Mouse (Mus musculus): ENCODE measurements around the gene Cops2.

Cops2 gene

DNA sequence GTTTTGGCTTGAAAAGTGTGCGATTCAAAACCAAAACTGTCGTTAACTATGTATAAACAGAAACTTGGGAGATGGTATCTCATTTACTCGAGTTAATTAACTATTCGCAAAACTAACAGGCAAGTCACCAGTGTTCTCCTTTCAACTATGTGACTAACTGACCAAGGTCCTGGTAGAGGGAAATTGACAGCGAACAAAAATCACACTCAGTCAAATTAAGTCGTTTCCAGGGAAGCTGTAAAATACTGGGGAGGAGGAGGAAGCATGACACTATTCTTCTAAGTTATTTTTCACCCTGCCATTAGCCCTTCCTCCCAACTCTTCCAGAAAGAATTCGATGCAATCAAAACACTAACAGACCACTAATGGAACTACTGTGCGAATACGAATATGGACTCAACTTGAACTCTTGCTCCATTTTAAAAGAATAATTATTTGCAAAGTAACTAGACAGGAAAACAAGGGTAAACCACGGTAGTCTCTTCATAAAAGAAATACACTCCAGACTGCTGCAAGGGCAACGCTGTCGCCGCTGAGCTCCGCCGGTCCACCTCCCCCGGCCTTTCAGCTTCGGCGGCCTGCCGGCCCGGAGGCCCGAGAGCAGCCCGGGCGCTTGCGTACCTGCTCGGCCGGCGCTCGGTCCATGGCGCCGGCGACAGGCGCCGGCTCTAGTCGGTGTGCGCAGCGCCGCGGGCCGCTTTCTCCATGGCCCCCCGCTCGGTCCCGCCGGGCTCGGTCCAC lies 76.8 kb downstream of the Cops2 start:
- DNase-seq (ENCODE audit: low read depth): no peak

DNA sequence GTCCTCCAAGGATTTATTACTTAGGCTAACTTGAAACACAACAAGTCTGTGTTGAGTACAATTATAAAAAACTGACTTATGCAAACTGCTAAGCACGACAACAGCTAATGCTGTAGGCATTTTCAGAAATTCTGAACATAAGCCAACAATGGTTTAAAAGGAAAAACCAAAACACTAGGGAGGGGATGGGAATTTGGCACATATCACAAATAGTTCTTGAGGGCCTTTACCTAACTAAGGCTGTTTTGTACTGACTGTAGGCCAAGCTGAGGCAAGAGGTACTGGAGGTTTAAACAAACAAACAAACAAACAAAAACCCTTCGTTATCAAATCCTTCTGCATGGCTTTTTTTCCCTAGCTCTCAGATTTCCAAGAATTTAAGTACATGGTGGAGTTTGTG lies 77.9 kb downstream of the Cops2 start:
- DNase-seq (ENCODE audit: low read depth): peak; percentile 59

Data from NIH3T3 (cell line).